Mouse (Mus musculus) right cerebral cortex, postnatal 36 days (tissue): Measurements from ENCODE around the gene Plekhg5.
A peak's percentile ranks its signal among the peaks of the same experiment; 100 is the strongest.
"Not testable (repeated sequence)": the region's sequence is repeated elsewhere in the genome, so short reads cannot be mapped to it uniquely, and the experiment has no call there.

Experiments used
- DNase-seq, 2 experiments: peaks; one replicate each; pipeline ENCODE4 v3.0.0; 2022; ENCODE audit warnings: low spot score in 2 of 2, mixed read lengths in 1 of 2

Gene Plekhg5

GRCm38 (mm10) chr4:152072121-152072601, at the start of gene Plekhg5:
Plekhg5 (plus strand) TSS chr4:152072498.
- DNase-seq = no peak

GRCm38 (mm10) chr4:152022506-152022905, 49.8 kb upstream of the Plekhg5 start:
- DNase-seq = no peak

GRCm38 (mm10) chr4:152024525-152024924, 47.8 kb upstream of the Plekhg5 start:
- DNase-seq = no peak

GRCm38 (mm10) chr4:152026751-152027508, 45.4 kb upstream of the Plekhg5 start:
- DNase-seq = no peak

- DNase-seq = peak; percentile 97
Measured at GRCm38 (mm10) chr4:152027524-152027923, 44.8 kb upstream of the Plekhg5 start, which contains the start of gene Zbtb48. Zbtb48 (minus strand) TSS chr4:152027671.

GRCm38 (mm10) chr4:152028456-152028855, 43.8 kb upstream of the Plekhg5 start:
- DNase-seq = no peak

GRCm38 (mm10) chr4:152029087-152029486, 43.2 kb upstream of the Plekhg5 start:
- no peak for DNase-seq

GRCm38 (mm10) chr4:152029997-152030396, 42.3 kb upstream of the Plekhg5 start:
- no peak for DNase-seq

GRCm38 (mm10) chr4:152032922-152033321, 39.4 kb upstream of the Plekhg5 start:
- no peak for DNase-seq

GRCm38 (mm10) chr4:152036464-152036863, 35.8 kb upstream of the Plekhg5 start:
- not testable (repeated sequence) for DNase-seq

- DNase-seq = no peak
Measured at GRCm38 (mm10) chr4:152038225-152038984, 33.9 kb upstream of the Plekhg5 start, which contains the start of gene Tas1r1. Tas1r1 (minus strand) TSS chr4:152038568.

- DNase-seq = peak; percentile 83
Measured at GRCm38 (mm10) chr4:152038985-152039830, 33.1 kb upstream of the Plekhg5 start, which contains the start of gene Nol9. Nol9 (plus strand) TSS chr4:152039321.

GRCm38 (mm10) chr4:152039831-152040310, 32.4 kb upstream of the Plekhg5 start:
- no peak for DNase-seq

- DNase-seq = no peak
Measured at GRCm38 (mm10) chr4:152041924-152042641, 30.2 kb upstream of the Plekhg5 start.

GRCm38 (mm10) chr4:152043171-152043570, 29.1 kb upstream of the Plekhg5 start:
- no peak for DNase-seq

- DNase-seq = no peak
Measured at GRCm38 (mm10) chr4:152044609-152045008, 27.7 kb upstream of the Plekhg5 start.

GRCm38 (mm10) chr4:152062390-152063110, 9.7 kb upstream of the Plekhg5 start:
- no peak for DNase-seq

GRCm38 (mm10) chr4:152067280-152067679, 5.0 kb upstream of the Plekhg5 start:
- DNase-seq = no peak

GRCm38 (mm10) chr4:152068166-152068724, 4.1 kb upstream of the Plekhg5 start:
- DNase-seq = no peak

- no peak for DNase-seq
Measured at GRCm38 (mm10) chr4:152069245-152069644, 3.1 kb upstream of the Plekhg5 start.
